Mouse (Mus musculus) Patski (cell line): ENCODE measurements at regions not wholly inside any gene's neighbourhood (a gene's known extent, or its start where the extent isn't known, plus 50 kb on each side); places are given as distances from the start of the nearest gene placed in this dataset.

Source experiments
- ATAC-seq: fragments of 100-300 bp; one replicate; pipeline ENCODE4 v1.8.0; 2021
- CTCF ChIA-PET: fragments of 350-600 bp; sonication (Branson Sonifier 250); formaldehyde crosslinking; loops from one replicate; lab custom pipeline; 2022; ENCODE audit warnings: inconsistent platforms; lab: Charles Lee
- POLR2A ChIA-PET: fragments of 350-600 bp; sonication (Branson Sonifier 250); formaldehyde crosslinking; loops from one replicate; lab custom pipeline; 2022; ENCODE audit warnings: antibody characterized with exemption, inconsistent platforms; lab: Charles Lee
- DNase-seq: peaks from one replicate; pipeline ENCODE4 v3.0.0-alpha.2; 2011; ENCODE audit warnings: low read depth, low spot score
- H3K27me3 ChIP-seq: fragments of 371-371 bp; one replicate; pipeline ENCODE4 v1.5.1; 2021
- CTCF ChIP-seq: fragments of 100-300 bp; IDR thresholded peaks from one replicate; pipeline ENCODE4 v1.5.1; 2021
- in situ Hi-C: fragments of 300-500 bp; cut with MboI; formaldehyde crosslinking; loops from 3 replicates; pipeline ENCODE4 v1.11.1; 2018; ENCODE audit warnings: low pct_unique_long_range_greater_than_20kb, mixed read lengths

DNA sequence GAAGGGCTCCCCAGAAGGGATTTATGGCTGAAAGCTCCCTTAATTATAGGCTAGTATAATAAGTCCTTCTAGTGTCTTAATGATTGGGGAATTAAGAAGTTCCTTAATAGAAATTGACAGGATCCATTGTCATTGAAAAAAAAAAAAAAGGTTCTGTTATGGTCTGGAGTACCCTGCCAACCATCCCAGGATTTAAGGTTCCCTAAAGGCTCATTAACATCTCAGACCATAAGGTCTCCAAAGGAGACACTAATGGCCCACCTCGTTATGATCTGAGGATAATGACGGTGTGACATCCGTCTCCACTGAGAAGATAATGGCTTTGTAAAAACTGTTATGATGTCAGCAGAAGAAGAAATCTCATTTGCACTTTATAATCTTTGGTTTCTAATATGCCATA lies 692.6 kb upstream of the Adgra3 start:
- in situ Hi-C loops, result loop anchor here (10.0 kb wide), 1 partner anchor 1313 kb away; no protein-coding TSS in a partner anchor
- ChIA-PET CTCF (interaction anchor here (1.1 kb wide), 1 partner anchor 24 kb away, joined by 3 read pairs; no protein-coding TSS in a partner anchor), POLR2A (interaction anchor here (0.6 to 0.7 kb wide), 2 partner anchors 11 to 22 kb away, joined by 3 read pairs; no protein-coding TSS in a partner anchor)
- H3K27me3 ChIP-seq, result peaks cover 7% of the 10 kb centered on the region
- DNase-seq (no peak), ATAC-seq (no peak)
- no peak for TF ChIP-seq CTCF

GRCm38 (mm10) chr5:50743030-50743429 lies 684.2 kb upstream of the Adgra3 start:
- in situ Hi-C loops, result no loop called here
- ChIA-PET POLR2A (no interaction called here), CTCF (interaction anchor here (0.8 to 1.5 kb wide), 5 partner anchors 9 to 41 kb away, joined by 3 to 5 read pairs (median 3); no protein-coding TSS in a partner anchor)
- H3K27me3 ChIP-seq, result peaks cover 5% of the 10 kb centered on the region
- DNase-seq, result no peak
- ATAC-seq, result no peak
- TF ChIP-seq CTCF, result no peak

DNA sequence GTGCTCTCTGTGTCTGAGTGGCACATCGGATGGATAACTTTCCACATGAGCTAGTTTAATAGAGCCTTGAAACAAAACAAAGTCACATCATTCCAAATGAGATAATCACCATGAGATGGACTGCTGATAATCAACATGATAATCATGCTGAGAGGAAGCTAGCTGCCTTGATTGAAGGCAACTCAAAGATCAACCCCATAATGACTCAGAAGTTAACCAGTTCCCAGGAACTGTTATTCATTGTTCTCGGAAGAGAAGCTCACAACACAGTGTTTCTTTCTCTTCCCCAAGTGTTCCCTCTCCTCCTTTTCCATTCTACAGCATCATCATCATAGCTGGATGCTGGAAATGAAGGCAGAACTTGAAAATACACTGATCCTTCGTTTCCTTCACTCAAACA lies 674.9 kb upstream of the Adgra3 start:
- peaks cover 8% of the 10 kb centered on the region for H3K27me3 ChIP-seq
- ChIA-PET POLR2A (no interaction called here), CTCF (interaction anchor here (1.0 to 2.2 kb wide), 3 partner anchors 9 to 19 kb away, joined by 3 to 8 read pairs (median 4); no protein-coding TSS in a partner anchor)
- no peak for TF ChIP-seq CTCF
- in situ Hi-C loops, result no loop called here
- ATAC-seq, result no peak
- DNase-seq, result no peak

DNA sequence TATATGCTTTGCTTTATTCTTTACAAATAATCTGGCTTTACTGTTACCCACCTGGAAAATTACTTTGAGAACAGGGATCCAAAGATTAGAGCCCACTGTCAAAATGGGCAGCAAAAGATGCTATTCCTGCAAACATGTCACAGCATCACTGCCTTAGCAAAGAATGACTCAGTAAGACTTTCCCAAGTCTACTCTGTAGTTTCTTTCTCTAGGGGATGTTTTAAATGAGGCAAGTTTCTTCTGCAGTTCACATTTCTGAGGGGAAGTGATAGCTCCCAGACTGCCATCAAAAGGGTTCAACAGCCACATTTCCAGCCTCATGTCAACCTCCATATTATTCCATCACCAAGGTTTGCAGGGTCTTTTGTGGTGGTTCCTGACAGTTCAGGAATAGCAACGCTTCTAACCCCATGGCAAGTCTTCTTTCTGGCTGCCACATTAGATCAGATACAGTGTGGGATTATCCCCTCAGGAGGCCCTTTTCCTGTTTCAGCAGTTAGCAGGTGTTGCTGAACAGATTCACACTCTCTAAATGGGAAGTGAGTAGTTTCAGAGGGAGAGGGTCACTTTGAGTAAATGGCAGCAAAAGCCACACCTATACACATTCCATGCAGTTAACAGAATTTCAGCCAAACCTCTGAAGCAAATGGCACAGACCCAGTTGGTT lies 669.7 kb upstream of the Adgra3 start:
- POLR2A ChIA-PET, result no interaction called here

GRCm38 (mm10) chr5:50706945-50707663 lies 648.3 kb upstream of the Adgra3 start:
- ChIA-PET CTCF (no interaction called here), POLR2A (no interaction called here)
- H3K27me3 ChIP-seq, result peaks cover 12% of the 10 kb centered on the region
- TF ChIP-seq CTCF, result no peak
- in situ Hi-C loops, result no loop called here
- ATAC-seq (no peak), DNase-seq (no peak)

More for the DNA sequence above, 669.7 kb upstream of the Adgra3 start:
- H3K27me3 ChIP-seq, result peaks cover 14% of the 10 kb centered on the region
- no peak for TF ChIP-seq CTCF
- CTCF ChIA-PET, result no interaction called here
- in situ Hi-C loops, result no loop called here
- DNase-seq, result no peak
- no peak for ATAC-seq

DNA sequence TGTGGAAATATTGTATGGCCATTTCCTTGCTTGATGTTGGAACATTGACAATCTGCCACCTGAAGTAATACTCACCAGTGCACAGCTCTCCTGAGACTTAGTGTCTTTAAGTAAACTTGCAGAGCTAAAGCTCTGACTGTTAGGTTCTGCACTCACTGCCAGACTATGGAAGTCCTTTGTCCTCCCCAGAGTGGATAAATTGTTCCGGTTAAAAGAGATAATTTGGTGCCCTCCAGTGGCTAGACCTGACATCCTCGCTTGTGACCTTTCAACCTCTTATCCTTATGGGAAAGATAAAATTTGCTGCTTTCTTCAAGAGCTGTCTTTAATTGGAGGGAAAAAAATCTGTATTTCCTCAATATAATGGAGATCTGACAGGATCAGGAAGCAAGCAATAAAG lies 639.3 kb upstream of the Adgra3 start:
- ChIA-PET POLR2A (interaction anchor here (0.7 kb wide), 1 partner anchor 58 kb away, joined by 3 read pairs; no protein-coding TSS in a partner anchor), CTCF (interaction anchor here (0.6 to 2.5 kb wide), 3 partner anchors 10 to 221 kb away, joined by 3 to 9 read pairs (median 3); no protein-coding TSS in a partner anchor)
- TF ChIP-seq CTCF, result peak; percentile 56
- in situ Hi-C loops, result no loop called here
- ATAC-seq (no peak), DNase-seq (no peak)
- H3K27me3 ChIP-seq, result peaks cover 6% of the 10 kb centered on the region

- ChIA-PET CTCF (interaction anchor here (0.6 to 2.5 kb wide), 3 partner anchors 10 to 220 kb away, joined by 3 to 9 read pairs (median 3); no protein-coding TSS in a partner anchor), POLR2A (interaction anchor here (0.7 kb wide), 1 partner anchor 57 kb away, joined by 3 read pairs; no protein-coding TSS in a partner anchor)
- ATAC-seq (no peak), DNase-seq (no peak)
- H3K27me3 ChIP-seq, result peaks cover 6% of the 10 kb centered on the region
- in situ Hi-C loops, result no loop called here
- TF ChIP-seq CTCF, result no peak
Observed at GRCm38 (mm10) chr5:50697588-50697987, 638.8 kb upstream of the Adgra3 start.

DNA sequence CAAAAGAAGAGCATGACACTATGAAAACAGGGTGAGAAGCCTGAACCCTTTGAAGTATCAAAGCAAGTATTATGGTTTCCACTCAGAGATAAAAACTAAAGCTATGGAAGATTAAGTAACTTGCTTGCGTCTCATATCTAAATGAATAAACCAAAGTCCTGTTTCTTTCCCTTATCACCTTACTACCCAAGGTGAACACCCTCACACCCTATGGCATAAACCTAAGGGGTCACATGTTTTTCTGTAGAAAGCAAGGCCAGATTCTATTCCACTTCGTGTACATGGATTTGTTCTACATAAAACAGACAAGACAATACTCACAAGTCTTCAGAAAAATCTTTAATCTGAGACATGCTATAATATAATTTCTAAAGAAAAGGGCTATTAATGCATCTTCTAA lies 629.6 kb upstream of the Adgra3 start:
- POLR2A ChIA-PET, result no interaction called here
- ATAC-seq, result no peak
- peaks cover 28% of the 10 kb centered on the region for H3K27me3 ChIP-seq
- TF ChIP-seq CTCF, result no peak
- in situ Hi-C loops, result no loop called here
- DNase-seq, result no peak
- CTCF ChIA-PET, result interaction anchor here (1.0 to 1.6 kb wide), 2 partner anchors 11 to 22 kb away, joined by 3 to 7 read pairs; no protein-coding TSS in a partner anchor

DNA sequence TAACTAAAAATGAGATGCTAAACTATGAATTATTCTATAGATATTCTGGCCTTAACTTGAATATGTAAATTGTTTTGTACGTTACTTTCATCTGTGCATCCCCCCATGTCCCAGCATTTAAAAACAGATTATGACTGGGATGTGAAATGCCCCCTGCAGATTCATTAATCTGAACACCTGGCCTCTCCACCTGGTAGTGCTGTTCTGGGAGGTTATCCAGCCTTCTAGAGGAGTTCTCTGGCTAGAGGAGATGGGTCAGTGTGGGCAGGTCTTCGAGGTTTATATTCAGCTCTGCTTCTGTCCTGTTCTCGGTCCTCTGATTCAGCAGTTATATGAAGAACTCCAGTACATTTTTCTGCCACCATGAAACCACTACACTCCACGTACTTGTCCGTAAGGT lies 625.2 kb upstream of the Adgra3 start:
- POLR2A ChIA-PET, result no interaction called here
- no peak for ATAC-seq

GRCm38 (mm10) chr5:50636539-50636938 lies 577.7 kb upstream of the Adgra3 start:
- in situ Hi-C loops, result no loop called here
- DNase-seq, result no peak
- H3K27me3 ChIP-seq, result peaks cover 5% of the 10 kb centered on the region
- ATAC-seq, result no peak
- ChIA-PET POLR2A (no interaction called here), CTCF (no interaction called here)
- no peak for TF ChIP-seq CTCF

More for the DNA sequence above, 625.2 kb upstream of the Adgra3 start:
- DNase-seq, result no peak
- CTCF ChIA-PET, result interaction anchor here (1.3 kb wide), 1 partner anchor 9 kb away, joined by 3 read pairs; no protein-coding TSS in a partner anchor
- in situ Hi-C loops, result no loop called here
- peaks cover 11% of the 10 kb centered on the region for H3K27me3 ChIP-seq
- TF ChIP-seq CTCF, result no peak

- H3K27me3 ChIP-seq, result peaks cover 3% of the 10 kb centered on the region
- in situ Hi-C loops, result no loop called here
- ATAC-seq (no peak), DNase-seq (no peak)
- ChIA-PET CTCF (interaction anchor here (1.4 kb wide), 1 partner anchor 13 kb away, joined by 5 read pairs; no protein-coding TSS in a partner anchor), POLR2A (no interaction called here)
- no peak for TF ChIP-seq CTCF
Observed at GRCm38 (mm10) chr5:50626648-50627047, 567.8 kb upstream of the Adgra3 start.
